Mouse (Mus musculus): ENCODE results near the gene Nrm. TPM values are rescaled to one million over a fixed set of nuclear protein-coding genes. Genes with fewer than 3 reads are reported as not detected.

Nrm gene
- 18.0 and 21.8 TPM in 2 replicates for polyA plus RNA-seq (2015; fragmentation: Nextera tagmentation; extraction: Ambion mirVana)

GRCm38 (mm10) chr17:35861198-35861857 lies at the start of gene Nrm:
TSS of gene Nrm (plus strand) at chr17:35861318.

GRCm38 (mm10) chr17:35821439-35822430 lies 39.4 kb upstream of the Nrm start, which contains the start of gene Ier3:
TSS of gene Ier3 (plus strand) at chr17:35821684.

DNA sequence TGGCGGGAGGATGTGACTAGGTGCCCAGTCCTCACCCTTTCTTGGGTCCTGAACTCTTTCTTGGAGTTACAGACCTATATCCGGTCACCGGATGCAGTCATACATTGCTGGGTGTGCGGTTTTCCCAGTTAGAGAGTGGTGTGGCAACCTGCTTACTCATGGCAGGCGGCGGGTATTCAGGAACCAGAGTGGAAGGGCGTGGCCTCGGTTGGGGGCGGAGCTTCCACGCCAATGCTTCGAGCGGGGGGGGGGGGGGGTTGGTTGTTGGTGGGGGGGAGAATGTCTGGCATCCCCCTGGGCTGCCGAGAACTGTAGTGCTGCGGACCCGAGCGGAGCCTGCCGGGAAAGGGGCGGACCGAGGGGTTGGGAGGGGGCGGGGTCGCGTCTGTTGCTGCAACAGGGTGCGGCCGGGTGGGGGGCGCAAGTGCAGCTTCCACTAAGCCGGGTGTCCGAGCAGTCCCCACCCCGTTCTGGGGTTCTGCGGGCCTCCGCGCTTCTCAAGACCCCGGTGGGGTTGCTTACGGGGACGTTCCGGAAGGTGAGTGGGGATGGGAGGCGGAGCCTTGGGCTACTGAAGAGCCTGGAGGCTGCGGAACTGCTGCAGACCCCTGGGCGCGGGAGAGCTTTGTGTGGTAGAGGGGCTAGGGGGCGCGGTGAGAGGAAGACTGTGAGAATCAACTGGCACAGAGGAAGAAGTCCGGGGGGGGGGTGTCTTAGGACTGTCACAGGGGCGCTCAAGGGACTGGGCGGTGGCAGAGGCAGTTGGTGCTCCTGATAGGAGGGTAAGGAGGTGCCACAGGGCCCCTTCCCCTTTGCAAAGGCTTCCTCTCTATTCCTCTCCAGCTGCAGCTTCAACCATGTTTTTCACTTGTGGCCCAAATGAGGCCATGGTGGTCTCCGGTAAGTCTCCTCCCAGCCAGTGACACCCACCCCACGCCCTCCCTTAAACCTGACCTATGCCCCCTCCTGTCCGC lies 37.9 kb upstream of the Nrm start, which contains the start of gene Flot1:
TSS of gene Flot1 (plus strand) at position 267 of the 974 bp plus-strand sequence.

GRCm38 (mm10) chr17:35838122-35838544 lies 23.0 kb upstream of the Nrm start, which contains the start of gene Tubb5:
TSS of gene Tubb5 (minus strand) at chr17:35838306.

DNA sequence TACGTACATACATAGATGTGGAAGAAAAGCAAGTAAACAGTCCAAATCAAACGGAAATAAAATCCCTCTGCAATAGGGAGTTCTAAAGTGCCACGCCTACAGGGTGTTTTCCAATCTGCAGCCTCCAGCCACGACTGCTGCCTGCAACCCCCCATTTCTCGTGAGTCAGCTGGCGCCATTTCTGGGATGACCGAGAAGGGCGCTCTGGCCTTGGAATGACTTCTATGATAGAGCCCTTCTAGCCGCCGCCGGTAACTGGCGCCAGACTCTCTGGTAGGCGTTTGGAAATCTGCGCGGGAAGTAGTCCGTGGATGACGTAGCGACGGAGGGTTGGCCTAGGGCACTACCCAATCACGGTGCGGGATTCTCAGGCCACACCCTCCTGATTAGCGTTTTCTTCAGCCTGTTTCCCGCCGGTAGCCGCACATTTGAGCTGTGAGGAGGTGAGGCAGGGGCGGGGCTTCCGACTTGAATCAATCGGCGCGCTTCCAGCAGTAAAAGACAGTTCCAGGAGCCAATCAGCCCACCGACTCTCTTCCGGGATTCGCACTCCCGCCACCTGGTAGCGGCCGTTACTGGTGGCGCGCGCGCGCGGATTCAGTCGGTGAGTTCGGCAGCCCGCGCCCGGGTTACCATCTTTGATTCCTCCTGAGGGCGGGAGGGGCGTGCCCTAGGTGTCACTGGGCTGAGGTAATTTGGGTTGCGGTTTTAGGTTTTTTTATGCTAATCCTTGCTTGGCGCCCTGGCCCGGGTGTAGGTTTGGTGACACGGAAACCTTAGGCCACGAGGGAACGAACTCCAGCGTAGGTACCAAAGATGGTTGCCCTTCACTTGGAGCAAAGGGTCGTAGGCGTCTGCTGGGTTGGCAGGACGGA lies 19.8 kb upstream of the Nrm start, which contains the start of gene Mdc1:
TSS of gene Mdc1 (plus strand) at position 440 of the 875 bp plus-strand sequence.

DNA sequence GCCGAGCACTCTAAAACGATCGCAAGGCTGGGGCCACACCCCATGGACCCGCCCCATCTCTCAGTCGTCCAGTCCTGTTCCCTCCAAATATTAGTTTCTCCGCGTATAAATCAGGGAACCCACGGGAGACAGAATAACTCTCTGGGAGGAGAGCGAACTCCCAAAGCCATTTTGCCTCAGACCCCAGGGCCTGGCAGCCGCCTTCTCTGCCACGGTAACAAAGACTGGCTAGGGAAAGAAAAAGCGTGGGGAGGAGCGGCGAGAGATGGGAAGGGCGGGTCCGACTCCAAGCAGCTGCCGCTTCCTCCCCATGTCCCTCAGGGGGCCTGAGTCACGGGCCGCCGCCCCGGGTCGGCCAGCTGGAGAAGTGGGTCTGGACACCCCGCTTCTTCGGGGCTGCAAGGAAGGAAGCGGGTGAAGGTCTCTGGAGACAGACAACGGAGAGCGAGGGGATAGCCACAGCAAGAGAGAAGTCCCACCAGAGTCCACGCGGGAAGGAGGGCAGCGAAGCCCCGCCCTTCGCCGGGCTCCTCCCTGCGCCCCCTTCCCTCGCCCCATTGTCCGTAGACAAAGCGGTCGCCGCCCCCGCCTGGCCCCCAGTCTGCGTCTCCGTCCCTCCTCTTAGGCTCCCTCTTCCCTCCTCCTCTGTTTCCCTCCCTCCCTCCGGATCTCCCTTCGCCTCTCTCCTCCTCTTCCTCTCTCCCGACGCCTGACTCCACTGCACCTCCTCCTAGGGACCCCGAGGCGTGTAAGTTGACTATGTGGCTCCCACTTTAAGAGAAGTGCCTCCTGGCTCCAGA lies 4.6 kb downstream of the Nrm start, which contains the start of gene Ppp1r18:
TSS of gene Ppp1r18 (plus strand) at position 113 of the 800 bp plus-strand sequence.

GRCm38 (mm10) chr17:35879245-35880057 lies 18.3 kb downstream of the Nrm start, which contains the start of gene Dhx16:
TSS of gene Dhx16 (plus strand) at chr17:35879819.

DNA sequence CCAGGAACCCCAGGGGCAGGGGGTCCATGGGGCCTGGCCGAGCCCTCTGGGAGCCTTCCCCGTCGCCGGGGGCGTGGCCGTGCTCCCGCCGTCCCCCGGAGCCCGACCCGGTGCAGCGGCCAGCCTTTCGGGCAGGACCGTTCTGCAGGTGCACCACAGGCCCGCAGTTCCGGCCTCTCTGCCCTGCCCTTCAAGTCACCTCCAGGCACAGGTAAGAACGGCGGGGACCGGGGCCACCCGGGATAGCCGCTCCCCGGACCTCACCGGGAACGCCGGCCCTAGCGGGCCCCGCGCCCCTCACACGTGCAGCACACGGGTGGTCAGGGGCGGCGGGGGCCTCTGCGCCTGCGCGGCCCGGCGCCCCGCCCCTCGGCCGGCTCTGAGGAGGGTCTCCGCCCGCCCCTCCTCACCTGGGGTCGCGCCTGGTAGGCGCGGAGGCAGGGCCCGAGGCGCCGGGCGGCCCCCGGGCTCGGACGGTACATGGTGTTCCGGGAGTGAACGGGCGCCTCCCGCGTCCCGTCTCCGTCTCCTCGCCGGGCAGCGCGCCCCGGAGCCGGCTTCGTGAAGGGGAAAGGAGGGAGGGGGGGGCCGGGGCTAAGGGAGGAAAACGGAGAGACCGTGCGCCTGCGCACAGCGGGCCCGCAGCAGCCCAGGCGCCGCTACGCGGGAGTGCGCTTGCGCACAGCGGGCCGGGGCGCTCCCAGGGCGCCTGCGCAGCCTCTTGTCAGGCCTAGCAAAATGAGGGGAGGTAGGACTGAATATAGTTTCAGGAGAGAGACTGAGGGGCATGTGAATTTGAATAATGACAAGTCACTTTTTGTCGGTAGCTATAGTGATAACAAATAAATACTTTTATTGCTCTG lies 35.9 kb downstream of the Nrm start, which contains the start of gene 2310061I04Rik:
TSS of gene 2310061I04Rik (minus strand) at position 651 of the 863 bp plus-strand sequence.

GRCm38 (mm10) chr17:35909919-35910369 lies 48.8 kb downstream of the Nrm start, which contains the start of gene Atat1:
TSS of gene Atat1 (minus strand) at chr17:35910075.

Small RNA genes within 50 kb of the gene (microRNA-seq; reads per million reads assigned to microRNA genes)
- not detected for gene Gm28033

Other genes starting within 250 kb of the Nrm start
- gene Gm9573, start 234.7 kb upstream of the Nrm start, polyA plus RNA-seq (2015; fragmentation: Nextera tagmentation; extraction: Ambion mirVana): not detected in 2 replicates
- gene Mucl3, start 217.6 kb upstream of the Nrm start, polyA plus RNA-seq (2015; fragmentation: Nextera tagmentation; extraction: Ambion mirVana): 0.08 TPM in 1 of 2 replicates, not detected in the other
- 11.0 and 15.0 TPM in 2 replicates for gene Vars2, start 193.7 kb upstream of the Nrm start, polyA plus RNA-seq (2015; fragmentation: Nextera tagmentation; extraction: Ambion mirVana)
- gene Gtf2h4, start 187.6 kb upstream of the Nrm start, polyA plus RNA-seq (2015; fragmentation: Nextera tagmentation; extraction: Ambion mirVana): 23.4 and 23.8 TPM in 2 replicates
- 66.1 and 70.3 TPM in 2 replicates for gene Ddr1, start 156.7 kb upstream of the Nrm start, polyA plus RNA-seq (2015; fragmentation: Nextera tagmentation; extraction: Ambion mirVana)
- gene Ier3, start 39.6 kb upstream of the Nrm start, polyA plus RNA-seq (2015; fragmentation: Nextera tagmentation; extraction: Ambion mirVana): 24.1 and 25.1 TPM in 2 replicates
- gene Flot1, start 38.1 kb upstream of the Nrm start, polyA plus RNA-seq (2015; fragmentation: Nextera tagmentation; extraction: Ambion mirVana): 167 and 180 TPM in 2 replicates
- gene Tubb5, start 23.0 kb upstream of the Nrm start, polyA plus RNA-seq (2015; fragmentation: Nextera tagmentation; extraction: Ambion mirVana): 1,086 and 1,211 TPM in 2 replicates
- 3.8 and 4.1 TPM in 2 replicates for gene Mdc1, start 19.8 kb upstream of the Nrm start, polyA plus RNA-seq (2015; fragmentation: Nextera tagmentation; extraction: Ambion mirVana)
- gene Ppp1r18, start 4.3 kb downstream of the Nrm start, polyA plus RNA-seq (2015; fragmentation: Nextera tagmentation; extraction: Ambion mirVana): 17.5 and 17.9 TPM in 2 replicates
- gene Dhx16, start 18.5 kb downstream of the Nrm start, polyA plus RNA-seq (2015; fragmentation: Nextera tagmentation; extraction: Ambion mirVana): 19.4 and 23.2 TPM in 2 replicates
- gene 2310061I04Rik, start 36.1 kb downstream of the Nrm start, polyA plus RNA-seq (2015; fragmentation: Nextera tagmentation; extraction: Ambion mirVana): 80.1 and 91.3 TPM in 2 replicates
- gene Atat1, start 48.8 kb downstream of the Nrm start, polyA plus RNA-seq (2015; fragmentation: Nextera tagmentation; extraction: Ambion mirVana): 169 and 211 TPM in 2 replicates
- 73.6 and 78.3 TPM in 2 replicates for gene Mrps18b, start 55.1 kb downstream of the Nrm start, polyA plus RNA-seq (2015; fragmentation: Nextera tagmentation; extraction: Ambion mirVana)
- gene Ppp1r10, start 55.1 kb downstream of the Nrm start, polyA plus RNA-seq (2015; fragmentation: Nextera tagmentation; extraction: Ambion mirVana): 22.9 and 25.5 TPM in 2 replicates
- gene Abcf1, start 108.4 kb downstream of the Nrm start, polyA plus RNA-seq (2015; fragmentation: Nextera tagmentation; extraction: Ambion mirVana): 79.4 and 88.1 TPM in 2 replicates
- gene Gnl1, start 118.5 kb downstream of the Nrm start, polyA plus RNA-seq (2015; fragmentation: Nextera tagmentation; extraction: Ambion mirVana): 86.7 and 86.9 TPM in 2 replicates
- 67.0 and 74.1 TPM in 2 replicates for gene Prr3, start 118.9 kb downstream of the Nrm start, polyA plus RNA-seq (2015; fragmentation: Nextera tagmentation; extraction: Ambion mirVana)
- gene H2-T24, start 159.2 kb downstream of the Nrm start, polyA plus RNA-seq (2015; fragmentation: Nextera tagmentation; extraction: Ambion mirVana): 9.3 and 11.4 TPM in 2 replicates
- gene H2-T23, start 171.5 kb downstream of the Nrm start, polyA plus RNA-seq (2015; fragmentation: Nextera tagmentation; extraction: Ambion mirVana): 10.9 and 11.1 TPM in 2 replicates
- 10.3 and 10.9 TPM in 2 replicates for gene H2-T22, start 181.4 kb downstream of the Nrm start, polyA plus RNA-seq (2015; fragmentation: Nextera tagmentation; extraction: Ambion mirVana)
- gene Gm6034, start 181.6 kb downstream of the Nrm start, polyA plus RNA-seq (2015; fragmentation: Nextera tagmentation; extraction: Ambion mirVana): not detected in 2 replicates
- not detected in 2 replicates for gene Gm11127, start 197.1 kb downstream of the Nrm start, polyA plus RNA-seq (2015; fragmentation: Nextera tagmentation; extraction: Ambion mirVana)